Mouse (Mus musculus) ES-E14 (cell line): Measurements from ENCODE around the gene Agk.

Experiments
- CHD2 ChIP-seq: IDR thresholded peaks from 2 replicates; pipeline ENCODE4 v1.6.1; 2014; ENCODE audit warnings: mild to moderate bottlenecking, low read depth, low read length, inconsistent platforms
- MAFK ChIP-seq: IDR thresholded peaks from 2 replicates; pipeline ENCODE4 v1.6.1; 2014; ENCODE audit warnings: mild to moderate bottlenecking, low read depth, low read length, inconsistent platforms; ENCODE audit not compliant: insufficient read depth

- TF ChIP-seq MAFK (no peak), CHD2 (no peak)
These were observed 104.6 kb downstream of the Agk start for GRCm38 (mm10) chr6:40429521-40429931.
